Mouse (Mus musculus): ENCODE results near the gene Ddx27. TPM values are rescaled to one million over a fixed set of nuclear protein-coding genes. Genes with fewer than 3 reads are reported as not detected.

Ddx27 gene
- polyA plus RNA-seq (2012; ENCODE audit: insufficient read depth, insufficient read length, missing spikeins): 20.4 TPM in 2 replicates

DNA sequence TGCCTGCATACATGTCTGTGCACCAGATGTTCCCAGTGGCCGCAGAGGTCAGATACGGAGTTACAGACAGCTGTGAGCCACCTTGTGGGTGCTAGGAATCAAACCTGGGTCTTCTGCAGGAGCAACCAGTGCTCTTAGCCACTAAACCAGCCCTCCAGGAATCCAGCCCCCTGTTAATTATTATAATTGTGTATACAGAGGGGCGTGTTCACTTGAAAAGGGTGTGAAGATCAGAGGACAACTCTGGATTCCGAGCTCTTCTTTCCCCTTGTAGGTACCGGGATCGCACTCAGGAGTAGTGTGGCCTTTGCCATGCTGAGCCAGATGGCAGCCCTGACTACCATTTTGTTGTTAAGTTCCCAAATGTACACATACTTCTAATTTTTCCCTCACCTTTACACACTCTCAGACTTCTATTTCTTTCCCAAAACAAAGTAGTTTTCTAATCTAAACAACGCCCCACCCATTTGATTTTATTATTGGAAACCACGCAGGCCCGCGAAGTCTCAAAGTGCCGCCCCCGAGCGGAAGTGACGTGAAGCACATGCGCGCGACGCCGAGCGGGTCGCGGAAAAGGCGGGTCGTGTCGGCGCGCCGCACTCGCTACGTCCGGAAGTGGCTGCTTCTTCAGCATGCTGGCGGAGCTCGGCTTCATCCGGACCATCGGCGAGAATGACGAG, at the start of gene Ddx27:
Ddx27 (plus strand) TSS at position 492 of the 680 bp plus-strand sequence.
- no peak for TF ChIP-seq CTCF (IDR thresholded peaks at IDR 0.05; ENCODE audit: low read depth, low read length)
- no peak for TF ChIP-seq POLR2A (IDR thresholded peaks at IDR 0.05; ENCODE audit: borderline replicate concordance, low read depth, low read length)
- H3K27ac ChIP-seq (ENCODE audit: insufficient read depth, low read depth, low read length): peak within 1 kb of the TSS; percentile 66
- peak within 1 kb of the TSS; percentile 79 for H3K4me3 ChIP-seq (ENCODE audit: insufficient read depth, low read length)
- H3K4me1 ChIP-seq (ENCODE audit: control insufficient read depth, insufficient read depth, low read length): peaks cover 9% of the 10 kb centered on the region

DNA sequence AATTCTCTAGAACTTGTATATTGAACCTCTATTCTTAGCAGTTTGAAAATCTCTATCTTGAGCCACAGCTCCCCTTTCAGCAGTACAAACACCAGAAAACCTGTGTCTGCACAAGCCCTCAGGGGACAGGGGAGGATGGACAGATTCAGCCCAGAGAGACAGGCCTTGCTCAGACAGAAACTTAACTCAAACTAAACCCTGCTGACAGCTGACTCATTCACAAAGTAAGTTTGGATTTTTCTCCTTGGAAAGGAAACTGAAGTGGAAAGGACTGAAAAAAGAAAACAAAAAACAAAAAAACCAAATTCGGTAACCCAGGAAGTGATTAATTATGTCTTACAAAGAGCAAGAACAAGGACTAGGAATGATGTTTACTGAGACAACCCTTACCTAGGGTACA, 41.8 kb upstream of the Ddx27 start:
- Histone ChIP-seq H3K27ac (ENCODE audit: insufficient read depth, low read depth, low read length) (peak overlapping the region; percentile 27; the same call in 1 of the 2 replicates), H3K4me1 (ENCODE audit: control insufficient read depth, insufficient read depth, low read length) (peaks cover 72% of the 10 kb centered on the region), H3K4me3 (ENCODE audit: insufficient read depth, low read length) (no peak overlapping the region)
- TF ChIP-seq CTCF (IDR thresholded peaks at IDR 0.05; ENCODE audit: low read depth, low read length) (no peak), POLR2A (IDR thresholded peaks at IDR 0.05; ENCODE audit: borderline replicate concordance, low read depth, low read length) (no peak)

DNA sequence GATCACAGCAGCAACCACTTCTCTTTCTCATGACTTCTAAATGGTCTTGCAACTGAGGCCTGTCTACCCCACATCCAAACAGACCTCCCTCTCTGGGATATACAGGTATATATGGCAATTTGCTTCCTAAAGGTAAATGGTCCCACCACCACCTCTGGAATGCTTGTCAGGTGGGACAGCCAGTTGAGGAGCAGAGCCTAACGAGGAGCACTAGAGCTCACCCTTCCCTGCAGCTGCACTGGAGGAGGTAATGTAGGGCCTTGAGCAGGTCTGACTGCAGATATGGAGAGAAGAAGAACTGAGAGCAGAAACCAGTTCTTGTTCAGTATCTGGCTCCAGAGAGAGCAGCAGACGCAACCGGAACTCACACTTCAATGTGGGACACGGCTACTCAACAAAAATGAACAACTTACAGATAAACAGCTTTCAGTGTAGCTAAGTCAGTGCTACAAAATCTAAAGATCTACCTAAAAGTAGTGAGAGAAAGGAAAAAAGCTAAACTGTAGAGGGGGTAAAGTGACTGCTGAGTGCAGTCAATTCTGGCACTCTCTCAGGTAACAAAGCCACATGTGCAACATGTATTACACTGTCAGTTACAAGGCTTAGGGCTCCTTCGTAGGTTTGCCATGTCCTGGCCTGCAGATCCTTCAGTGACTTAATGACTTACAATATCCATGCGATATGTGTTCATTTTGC, 40.7 kb upstream of the Ddx27 start:
- TF ChIP-seq POLR2A (IDR thresholded peaks at IDR 0.05; ENCODE audit: borderline replicate concordance, low read depth, low read length) (no peak), CTCF (IDR thresholded peaks at IDR 0.05; ENCODE audit: low read depth, low read length) (no peak)
- H3K27ac ChIP-seq (ENCODE audit: insufficient read depth, low read depth, low read length): peak overlapping the region; percentile 96
- peaks cover 76% of the 10 kb centered on the region for H3K4me1 ChIP-seq (ENCODE audit: control insufficient read depth, insufficient read depth, low read length)
- no peak overlapping the region for H3K4me3 ChIP-seq (ENCODE audit: insufficient read depth, low read length)

DNA sequence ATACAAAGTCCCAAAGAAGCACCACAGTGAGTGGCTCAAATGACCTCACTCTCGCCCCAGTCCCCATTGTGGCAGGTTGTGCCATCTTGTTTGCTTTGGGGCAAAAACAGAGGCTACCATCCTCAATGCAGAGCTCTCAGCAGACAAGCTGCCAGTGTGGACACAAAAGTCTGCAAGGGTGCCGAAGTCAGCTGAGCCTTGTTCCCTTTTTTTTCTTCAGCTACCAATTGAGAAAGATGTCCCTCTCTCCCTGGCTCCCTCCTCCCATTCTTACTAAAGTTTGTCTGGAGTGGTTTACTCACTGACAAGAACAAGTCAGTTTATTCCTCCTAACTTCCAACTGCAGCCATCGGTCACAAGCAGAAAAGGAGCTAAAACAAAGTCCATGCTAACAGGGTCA, 38.6 kb upstream of the Ddx27 start:
- H3K4me1 ChIP-seq (ENCODE audit: control insufficient read depth, insufficient read depth, low read length): peaks cover 81% of the 10 kb centered on the region
- peak overlapping the region; percentile 39 for H3K4me3 ChIP-seq (ENCODE audit: insufficient read depth, low read length)
- peak overlapping the region; percentile 96 for H3K27ac ChIP-seq (ENCODE audit: insufficient read depth, low read depth, low read length)
- no peak for TF ChIP-seq CTCF (IDR thresholded peaks at IDR 0.05; ENCODE audit: low read depth, low read length)
- no peak for TF ChIP-seq POLR2A (IDR thresholded peaks at IDR 0.05; ENCODE audit: borderline replicate concordance, low read depth, low read length)

DNA sequence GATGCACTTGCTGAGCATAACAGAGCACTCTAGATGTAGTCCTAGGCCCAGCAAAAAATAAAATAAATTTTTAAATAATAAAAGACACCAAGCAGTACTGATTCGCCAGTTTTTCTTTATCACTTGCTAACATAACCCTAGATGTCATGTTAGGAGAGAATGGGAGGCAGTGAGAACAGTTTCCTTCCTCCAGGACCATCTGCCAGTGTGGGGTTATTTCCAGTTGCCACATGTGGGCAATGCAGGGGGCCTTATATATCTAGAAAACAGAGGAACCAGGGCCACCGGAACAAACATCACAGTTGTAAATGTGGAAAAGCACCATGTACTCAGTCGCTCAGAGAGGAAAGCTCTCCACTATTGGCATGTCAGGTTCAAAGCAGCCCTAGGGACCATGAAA, 37.5 kb upstream of the Ddx27 start:
- H3K4me3 ChIP-seq (ENCODE audit: insufficient read depth, low read length): no peak overlapping the region
- H3K27ac ChIP-seq (ENCODE audit: insufficient read depth, low read depth, low read length): peak overlapping the region; percentile 96
- H3K4me1 ChIP-seq (ENCODE audit: control insufficient read depth, insufficient read depth, low read length): peaks cover 70% of the 10 kb centered on the region
- TF ChIP-seq POLR2A (IDR thresholded peaks at IDR 0.05; ENCODE audit: borderline replicate concordance, low read depth, low read length) (no peak), CTCF (IDR thresholded peaks at IDR 0.05; ENCODE audit: low read depth, low read length) (no peak)

DNA sequence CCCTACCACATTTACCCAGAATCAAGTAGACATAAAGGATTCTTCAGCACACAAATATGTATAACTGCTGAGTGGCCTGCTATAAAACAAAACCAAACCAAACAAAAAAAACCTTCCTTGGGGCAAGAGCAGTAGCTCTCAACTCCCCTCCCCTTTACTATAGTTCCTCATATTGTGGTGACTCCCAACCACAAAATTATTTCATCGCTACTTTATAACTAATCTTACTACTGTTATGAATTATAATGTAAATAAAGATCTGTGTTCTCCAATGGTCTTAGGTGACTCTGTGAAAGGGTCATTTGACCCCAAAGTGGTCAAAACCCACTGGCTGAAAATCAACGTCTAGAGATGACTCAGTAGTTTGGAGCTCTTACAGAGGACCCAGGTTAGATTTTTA, 34.8 kb upstream of the Ddx27 start:
- no peak for TF ChIP-seq POLR2A (IDR thresholded peaks at IDR 0.05; ENCODE audit: borderline replicate concordance, low read depth, low read length)
- no peak for TF ChIP-seq CTCF (IDR thresholded peaks at IDR 0.05; ENCODE audit: low read depth, low read length)
- H3K4me1 ChIP-seq (ENCODE audit: control insufficient read depth, insufficient read depth, low read length): peaks cover 51% of the 10 kb centered on the region
- H3K4me3 ChIP-seq (ENCODE audit: insufficient read depth, low read length): no peak overlapping the region
- peak overlapping the region; percentile 76 for H3K27ac ChIP-seq (ENCODE audit: insufficient read depth, low read depth, low read length)

DNA sequence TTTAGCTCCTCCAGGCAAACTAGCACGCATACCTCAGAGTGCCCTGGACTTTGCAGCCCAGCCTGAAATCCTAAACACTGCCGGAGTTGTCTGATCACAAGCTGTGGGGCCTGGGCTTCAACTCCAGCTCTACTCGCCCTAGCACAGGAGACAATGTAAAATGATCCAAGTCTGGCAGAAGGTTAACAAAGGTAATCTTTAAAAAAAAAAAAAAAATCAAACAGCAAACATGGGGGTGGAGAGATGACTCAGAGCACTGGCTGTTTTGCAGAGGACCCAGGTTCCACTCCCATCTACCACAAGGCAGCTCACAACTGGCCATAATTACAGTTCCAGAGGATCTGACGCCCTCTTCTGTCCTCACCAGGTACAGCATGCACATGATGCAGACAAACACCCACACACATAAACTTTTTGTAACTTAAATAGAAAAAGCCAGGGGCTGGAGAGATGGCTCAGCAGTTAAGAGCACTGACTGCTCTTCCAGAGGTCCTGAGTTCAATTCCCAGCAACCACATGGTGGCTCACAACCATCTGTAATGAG, 31.6 kb upstream of the Ddx27 start:
- peaks cover 25% of the 10 kb centered on the region for H3K4me1 ChIP-seq (ENCODE audit: control insufficient read depth, insufficient read depth, low read length)
- TF ChIP-seq CTCF (IDR thresholded peaks at IDR 0.05; ENCODE audit: low read depth, low read length): 0 out of 2 replicates have a peak, but pooled peaks have one; percentile 7
- TF ChIP-seq POLR2A (IDR thresholded peaks at IDR 0.05; ENCODE audit: borderline replicate concordance, low read depth, low read length): no peak
- no peak overlapping the region for H3K4me3 ChIP-seq (ENCODE audit: insufficient read depth, low read length)
- H3K27ac ChIP-seq (ENCODE audit: insufficient read depth, low read depth, low read length): no peak overlapping the region

DNA sequence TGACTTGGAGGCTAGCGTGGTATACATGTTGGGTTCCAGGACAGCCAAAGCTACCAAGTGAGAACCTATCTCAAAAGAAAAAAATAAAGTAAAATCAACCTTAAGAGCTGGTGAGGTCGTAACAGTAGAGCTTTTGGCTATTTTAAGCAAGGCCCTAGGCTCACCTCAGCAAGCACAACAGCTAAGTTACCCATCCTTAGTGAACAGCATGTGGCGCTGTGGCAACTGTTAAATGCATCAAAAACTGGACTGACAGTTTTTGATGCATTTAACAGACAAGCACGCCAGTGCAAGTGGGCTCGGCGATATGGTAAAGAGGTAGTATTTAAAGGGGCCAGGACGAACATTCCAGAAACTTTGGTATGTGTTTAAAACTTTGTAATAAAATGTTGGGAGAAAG, 24.1 kb upstream of the Ddx27 start:
- Histone ChIP-seq H3K4me1 (ENCODE audit: control insufficient read depth, insufficient read depth, low read length) (peaks cover 47% of the 10 kb centered on the region), H3K27ac (ENCODE audit: insufficient read depth, low read depth, low read length) (no peak overlapping the region), H3K4me3 (ENCODE audit: insufficient read depth, low read length) (no peak overlapping the region)
- TF ChIP-seq POLR2A (IDR thresholded peaks at IDR 0.05; ENCODE audit: borderline replicate concordance, low read depth, low read length): no peak
- no peak for TF ChIP-seq CTCF (IDR thresholded peaks at IDR 0.05; ENCODE audit: low read depth, low read length)

DNA sequence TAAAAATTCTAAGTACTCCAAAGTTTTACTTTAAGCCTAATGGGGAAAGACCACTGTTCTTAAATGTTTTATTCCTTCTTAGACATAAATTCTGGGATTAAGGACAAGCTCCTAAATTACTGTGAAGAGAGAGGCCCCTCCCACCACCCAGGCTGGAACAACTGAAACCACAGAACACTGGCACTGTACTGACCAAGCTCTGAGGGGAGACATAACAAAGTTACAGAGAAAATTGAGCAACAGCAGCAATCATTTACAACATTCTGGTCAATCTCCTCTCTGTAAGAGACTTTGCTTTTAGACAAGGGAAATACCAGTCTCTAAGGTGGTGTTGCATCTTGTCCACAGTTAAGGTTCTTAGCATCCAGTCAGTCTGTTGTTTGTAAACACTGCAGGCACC, 23.0 kb upstream of the Ddx27 start:
- Histone ChIP-seq H3K4me3 (ENCODE audit: insufficient read depth, low read length) (no peak overlapping the region), H3K4me1 (ENCODE audit: control insufficient read depth, insufficient read depth, low read length) (peaks cover 50% of the 10 kb centered on the region), H3K27ac (ENCODE audit: insufficient read depth, low read depth, low read length) (peak overlapping the region; percentile 24; the same call in 1 of the 2 replicates)
- TF ChIP-seq CTCF (IDR thresholded peaks at IDR 0.05; ENCODE audit: low read depth, low read length) (no peak), POLR2A (IDR thresholded peaks at IDR 0.05; ENCODE audit: borderline replicate concordance, low read depth, low read length) (no peak)

All from bone marrow macrophage, adult 2 months (primary cell).